Mouse (Mus musculus): ENCODE data around the gene Plekhg6. TPM values are rescaled to one million over a fixed set of nuclear protein-coding genes. Genes with fewer than 3 reads are reported as not detected.

Plekhg6 gene
- polyA plus RNA-seq, 2 experiments from 2014 or later: not detected

GRCm38 (mm10) chr6:125323547-125323946 lies 57.0 kb downstream of the Plekhg6 start:
- no peak for ATAC-seq

- ATAC-seq: no peak
Measured at GRCm38 (mm10) chr6:125322794-125323193, 57.8 kb downstream of the Plekhg6 start.

- ATAC-seq: no peak
Measured at GRCm38 (mm10) chr6:125321114-125321855, 59.3 kb downstream of the Plekhg6 start.

GRCm38 (mm10) chr6:125320323-125320722 lies 60.3 kb downstream of the Plekhg6 start, which contains the start of gene Scnn1a:
Scnn1a (plus strand) TSS chr6:125320659.
- no peak for ATAC-seq

GRCm38 (mm10) chr6:125319919-125320296 lies 60.7 kb downstream of the Plekhg6 start:
- no peak for ATAC-seq

GRCm38 (mm10) chr6:125318981-125319918 lies 61.3 kb downstream of the Plekhg6 start:
- no peak for ATAC-seq

- no peak for ATAC-seq
Measured at GRCm38 (mm10) chr6:125317077-125317476, 63.5 kb downstream of the Plekhg6 start.

GRCm38 (mm10) chr6:125314746-125315145 lies 65.8 kb downstream of the Plekhg6 start:
- no peak for ATAC-seq

GRCm38 (mm10) chr6:125314231-125314563 lies 66.4 kb downstream of the Plekhg6 start:
- ATAC-seq: no peak

GRCm38 (mm10) chr6:125313546-125314230 lies 66.9 kb downstream of the Plekhg6 start, which contains the start of gene Ltbr:
Ltbr (minus strand) TSS chr6:125313885.
- ATAC-seq: no peak

Other genes with a start within 250 kb of the Plekhg6 start
- gene Nop2, start 248.9 kb downstream of the Plekhg6 start, polyA plus RNA-seq (2017; shearing (Covaris generic)): 10 to 100 TPM; 40.6 to 50.3 TPM
- gene Iffo1, start 235.6 kb downstream of the Plekhg6 start, polyA plus RNA-seq (2017; shearing (Covaris generic)): 10 to 100 TPM in 1 of 2 experiments, 1 to 10 TPM in 1; 6.9 to 13.3 TPM
- 100 to 1,000 TPM; 300 to 540 TPM for gene Gapdh, start 214.3 kb downstream of the Plekhg6 start, polyA plus RNA-seq (2017; shearing (Covaris generic))
- 10 to 100 TPM; 33.1 to 61.3 TPM for gene Ncapd2, start 189.1 kb downstream of the Plekhg6 start, polyA plus RNA-seq (2017; shearing (Covaris generic))
- 10 to 100 TPM; 85.7 to 89.0 TPM for gene Mrpl51, start 189.0 kb downstream of the Plekhg6 start, polyA plus RNA-seq (2017; shearing (Covaris generic))
- 10 to 100 TPM; 14.0 to 14.4 TPM for gene Vamp1, start 165.2 kb downstream of the Plekhg6 start, polyA plus RNA-seq (2017; shearing (Covaris generic))
- 10 to 100 TPM; 65.5 to 84.7 TPM for gene Tapbpl, start 148.9 kb downstream of the Plekhg6 start, polyA plus RNA-seq (2017; shearing (Covaris generic))
- 100 to 1,000 TPM; 427 to 432 TPM for gene Cd27, start 143.8 kb downstream of the Plekhg6 start, polyA plus RNA-seq (2017; shearing (Covaris generic))
- gene Tuba3a, start 94.8 kb downstream of the Plekhg6 start, polyA plus RNA-seq (2017; shearing (Covaris generic)): 1 to 10 TPM; 1.3 to 1.8 TPM
- gene Ltbr, start 66.9 kb downstream of the Plekhg6 start, polyA plus RNA-seq (2017; shearing (Covaris generic)): not detected
- gene Scnn1a, start 60.1 kb downstream of the Plekhg6 start, polyA plus RNA-seq (2017; shearing (Covaris generic)): not detected
- gene Tnfrsf1a, start 31.4 kb downstream of the Plekhg6 start, polyA plus RNA-seq (2017; shearing (Covaris generic)): 10 to 100 TPM; 20.2 to 25.5 TPM
- 100 to 1,000 TPM in 1 of 2 experiments, 10 to 100 TPM in 1; 73.3 to 104 TPM for gene Cd9, start 114.0 kb upstream of the Plekhg6 start, polyA plus RNA-seq (2017; shearing (Covaris generic))
- under 1 TPM in 1 of 2 experiments, not detected in 1; 0.20 TPM for gene Vwf, start 166.0 kb upstream of the Plekhg6 start, polyA plus RNA-seq (2017; shearing (Covaris generic))

All from activated CD4-positive, CD25-positive, alpha-beta regulatory T cell, adult 4 months (primary cell).